Mouse (Mus musculus) forelimb bud, embryonic 11.5 days (tissue): ENCODE measurements around the gene Eif4g2.

Experiments used
- DNase-seq: peaks from one replicate; pipeline ENCODE4 v3.0.0-alpha.2; 2012; ENCODE audit warnings: low read depth, low spot score

The Eif4g2 gene

DNA sequence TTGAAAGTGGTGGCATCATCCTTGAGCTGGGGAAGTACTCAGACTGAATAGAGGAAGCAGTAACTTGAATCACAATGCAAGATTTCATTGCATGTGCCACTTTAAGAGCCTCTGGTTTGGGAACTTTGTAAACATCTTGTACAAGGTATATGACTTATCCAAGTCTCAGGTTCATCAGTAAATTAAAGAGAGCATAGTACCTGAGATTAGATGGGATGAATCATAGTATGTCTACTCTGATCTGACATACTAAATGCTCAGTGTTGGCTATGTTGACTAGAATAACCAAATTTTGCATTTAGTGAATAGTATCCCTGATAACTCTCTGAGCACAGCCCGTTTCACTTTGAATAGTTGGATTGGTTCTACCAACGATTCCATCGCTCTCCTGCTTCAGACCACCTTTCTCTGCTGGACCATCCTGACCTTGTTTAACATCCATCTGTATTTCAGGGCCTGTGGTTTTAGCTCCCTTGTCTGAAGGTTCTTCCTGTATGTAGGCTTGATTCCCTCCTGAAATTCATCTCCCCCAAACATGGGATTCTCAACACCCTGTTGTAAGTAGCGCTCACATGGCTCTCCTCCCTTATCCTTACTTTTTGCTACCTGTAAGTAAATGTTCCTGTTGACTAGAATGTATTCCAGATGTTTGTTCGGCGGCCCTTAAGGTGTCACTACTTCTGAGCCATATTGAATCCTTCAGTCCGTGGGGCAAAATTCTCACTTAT is 13.2 kb downstream of the Eif4g2 start:
- DNase-seq, result peak; percentile 41

- no peak for DNase-seq
Measured at GRCm38 (mm10) chr7:111068181-111068580, 14.6 kb downstream of the Eif4g2 start.

DNA sequence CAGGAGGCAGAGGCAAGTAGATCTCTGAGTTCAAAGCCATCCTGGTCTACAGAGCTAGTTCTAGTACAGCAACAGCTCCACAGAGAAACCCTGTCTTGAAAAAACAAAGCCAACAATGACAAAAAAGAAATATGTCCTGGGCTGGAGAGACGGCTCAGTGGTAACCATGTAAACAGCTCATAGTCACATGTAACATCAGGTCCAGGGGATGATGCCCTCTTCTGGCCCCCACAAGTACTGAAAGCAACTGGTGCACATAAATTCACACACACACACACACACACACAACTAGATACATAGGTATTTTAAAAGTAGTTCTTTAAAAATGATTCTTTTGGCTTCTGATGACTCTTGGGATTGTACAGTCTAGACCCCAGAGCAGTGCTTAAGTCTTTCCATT is 19.9 kb downstream of the Eif4g2 start:
- no peak for DNase-seq

DNA sequence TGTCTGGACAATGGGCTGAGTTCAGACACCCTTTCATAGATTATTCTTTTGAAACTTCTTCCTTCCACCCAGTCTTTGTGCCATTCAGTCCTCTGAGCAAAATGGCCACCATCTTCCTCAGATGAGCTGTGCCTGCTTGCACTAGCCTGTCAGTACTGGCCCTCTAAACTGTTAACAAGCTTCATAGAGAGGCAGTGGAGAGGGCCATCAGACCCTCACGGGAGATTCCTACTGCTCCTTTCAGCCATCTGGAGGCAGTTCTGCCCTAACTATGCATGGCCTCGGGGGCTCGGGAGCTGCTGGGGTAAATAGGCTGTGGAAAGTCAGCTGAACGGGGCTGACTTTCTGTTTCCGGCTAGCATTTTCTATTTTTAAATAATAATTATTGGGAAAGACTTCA is 23.3 kb downstream of the Eif4g2 start:
- no peak for DNase-seq

DNA sequence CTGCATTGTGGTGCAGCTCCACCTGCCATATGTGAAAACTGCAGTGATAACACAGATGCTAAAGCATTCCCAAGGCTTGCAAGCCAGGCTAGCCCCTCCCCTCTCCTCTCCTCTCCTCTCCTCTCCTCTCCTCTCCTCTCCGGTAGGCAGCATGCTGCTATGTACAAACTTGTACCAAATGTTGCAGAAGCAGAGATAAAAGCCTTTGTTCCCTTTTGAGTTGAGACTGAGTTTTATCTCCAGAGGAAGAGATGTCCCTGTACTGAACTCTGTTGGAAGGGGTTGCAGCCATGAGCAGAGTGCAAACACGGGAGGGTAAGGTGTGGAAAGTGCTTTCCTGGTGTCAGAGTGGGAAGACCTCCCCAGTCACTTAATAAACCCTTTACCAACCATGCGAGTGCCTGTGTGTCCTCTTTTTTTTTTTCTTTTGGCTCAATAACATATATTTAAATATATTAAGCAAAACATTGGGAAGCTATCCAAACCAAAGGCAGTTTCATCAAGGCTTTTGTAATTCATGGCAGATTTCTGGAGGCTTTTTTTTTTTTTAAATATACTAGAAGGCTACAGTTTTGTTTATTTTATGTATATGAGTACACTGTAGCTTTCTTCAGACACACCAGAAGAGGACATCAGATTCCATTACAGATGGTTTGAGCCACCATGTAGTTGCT is 26.7 kb downstream of the Eif4g2 start:
- no peak for DNase-seq

GRCm38 (mm10) chr7:111055221-111055620 is 27.6 kb downstream of the Eif4g2 start:
- no peak for DNase-seq

GRCm38 (mm10) chr7:111049652-111050421 is 33.0 kb downstream of the Eif4g2 start:
- peak; percentile 46 for DNase-seq

DNA sequence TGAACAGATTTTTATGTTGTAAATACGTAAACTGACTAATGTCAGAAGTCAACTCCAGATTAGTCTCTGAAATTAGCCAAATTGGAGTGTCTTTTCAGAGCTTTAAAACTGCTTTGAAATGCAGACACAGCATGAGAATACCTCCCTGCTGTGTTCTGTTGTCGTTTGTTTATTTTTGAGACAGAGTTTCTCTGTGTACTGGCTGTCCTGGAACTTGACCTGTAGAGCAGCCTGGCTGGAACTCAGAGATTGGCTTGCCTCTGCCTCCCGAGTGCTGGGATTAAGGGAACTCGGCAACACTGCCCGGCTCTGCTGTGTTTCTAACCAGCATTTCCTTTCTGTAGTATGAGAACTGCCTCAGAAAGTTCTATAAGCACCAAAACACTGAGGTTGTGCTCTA is 33.9 kb downstream of the Eif4g2 start:
- DNase-seq, result no peak

GRCm38 (mm10) chr7:111029046-111029553 is 53.7 kb downstream of the Eif4g2 start:
- DNase-seq, result no peak

GRCm38 (mm10) chr7:111028281-111029045 is 54.4 kb downstream of the Eif4g2 start, which contains the start of gene Ctr9:
Gene Ctr9 (plus strand): TSS chr7:111028951.
- peak; percentile 87 for DNase-seq

DNA sequence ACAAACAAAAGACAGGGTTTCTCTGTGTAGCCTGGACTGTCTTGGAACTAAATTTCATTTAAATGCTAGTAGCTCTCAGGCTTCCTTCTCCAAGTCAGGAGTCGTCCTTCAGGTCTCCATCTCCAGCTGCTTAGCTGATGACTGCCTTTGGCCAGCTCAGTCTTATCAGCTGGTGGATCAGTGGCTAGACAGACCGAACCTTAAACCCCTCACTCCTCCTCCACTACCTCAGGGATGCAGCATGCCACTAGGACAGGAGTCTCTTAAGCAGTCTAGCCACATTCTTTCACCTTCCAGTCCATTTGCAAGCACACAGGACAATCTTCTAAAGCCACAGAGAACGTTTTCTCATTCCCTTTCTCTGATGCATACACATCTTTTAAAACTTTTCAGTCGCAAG is 57.9 kb downstream of the Eif4g2 start:
- no peak for DNase-seq

DNA sequence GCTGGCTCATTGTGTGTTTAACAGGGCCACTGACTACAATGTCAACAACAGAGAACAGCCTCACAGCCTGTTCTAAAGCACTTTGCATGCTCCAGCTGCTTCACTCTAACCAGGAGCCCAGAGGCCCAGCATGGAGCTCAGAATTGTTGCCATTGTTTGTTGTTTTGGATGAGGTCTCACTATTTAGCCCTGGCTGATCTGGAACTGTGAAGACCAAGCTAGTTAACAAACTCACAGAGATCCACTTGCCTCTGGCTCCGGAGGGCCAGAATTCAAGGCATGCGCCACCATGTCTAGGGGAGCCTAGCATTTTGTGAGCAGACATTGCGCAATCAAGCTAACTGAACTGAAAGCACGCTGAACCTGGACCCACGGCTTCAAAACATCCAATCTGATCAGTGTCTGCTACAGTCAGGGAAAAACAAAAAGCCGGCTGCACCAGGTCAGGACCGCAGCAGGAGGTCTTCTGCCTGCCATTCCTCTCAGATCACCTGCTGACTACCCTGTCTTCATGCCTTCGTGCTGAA is 58.7 kb downstream of the Eif4g2 start:
- no peak for DNase-seq

GRCm38 (mm10) chr7:111020814-111021213 is 62.0 kb downstream of the Eif4g2 start:
- DNase-seq, result no peak
